In the genomic region with DNA sequence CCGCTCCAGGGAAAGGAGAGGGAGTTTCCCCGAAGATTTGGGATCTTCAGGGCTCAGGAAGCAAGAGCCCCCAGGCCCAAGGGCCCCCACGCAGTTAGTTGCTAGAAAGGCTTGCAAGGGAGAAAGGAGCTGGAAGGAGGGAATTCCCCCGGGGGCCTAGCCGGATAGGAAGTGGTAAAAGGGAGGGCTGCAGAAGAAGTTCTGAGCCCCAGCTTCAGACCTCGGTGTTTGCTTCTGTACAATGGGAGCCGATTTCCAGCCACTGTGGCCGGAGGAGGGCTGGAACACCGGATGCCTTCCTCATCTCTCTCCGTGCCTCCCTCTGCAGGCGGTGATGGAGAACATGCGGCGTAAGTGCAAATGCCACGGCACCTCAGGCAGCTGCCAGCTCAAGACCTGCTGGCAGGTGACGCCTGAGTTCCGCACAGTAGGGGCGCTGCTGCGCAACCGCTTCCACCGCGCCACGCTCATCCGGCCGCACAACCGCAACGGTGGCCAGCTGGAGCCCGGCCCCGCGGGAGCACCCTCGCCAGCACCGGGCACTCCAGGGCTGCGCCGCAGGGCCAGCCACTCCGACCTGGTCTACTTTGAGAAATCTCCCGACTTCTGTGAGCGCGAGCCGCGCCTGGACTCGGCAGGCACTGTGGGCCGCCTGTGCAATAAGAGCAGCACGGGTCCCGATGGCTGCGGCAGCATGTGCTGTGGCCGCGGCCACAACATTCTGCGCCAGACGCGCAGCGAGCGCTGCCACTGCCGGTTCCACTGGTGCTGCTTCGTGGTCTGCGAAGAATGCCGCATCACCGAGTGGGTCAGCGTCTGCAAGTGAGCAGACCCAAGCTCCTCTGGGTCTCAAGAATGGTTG, we compare ENCODE assay signal across 1 mouse cellular context.
TF ChIP-seq lines count a peak whose summit lies in the region.

No protein-coding gene starts in this region.

TF ChIP-seq in C2C12, 6 proteins besides CTCF, POLR2A, EP300 and RAD21:
- no peak for TF ChIP-seq USF1 (IDR thresholded peaks at IDR 0.05; ENCODE audit: low read depth)
- TF ChIP-seq MYOD1 (IDR thresholded peaks at IDR 0.05; ENCODE audit: control insufficient read depth, insufficient read length, low read depth), result no peak
- no peak for TF ChIP-seq FOSL1 (IDR thresholded peaks at IDR 0.05; ENCODE audit: insufficient read depth, low read length, poor library complexity, severe bottlenecking)
- TF ChIP-seq CEBPB (IDR thresholded peaks at IDR 0.05; ENCODE audit: low read depth), result no peak
- no peak for TF ChIP-seq MYOG (IDR thresholded peaks at IDR 0.05; ENCODE audit: control insufficient read depth, extremely low read depth, insufficient read length)
- TF ChIP-seq MAX (IDR thresholded peaks at IDR 0.05), result no peak
